ENCODE assay signal across 12 mouse cellular contexts in genomic region chr7:113920056-113920455, GRCm38 (mm10).
DNase-seq lines count a peak whose midpoint lies in the region; ATAC-seq and TF ChIP-seq lines count a peak whose summit lies in the region.
"Had no signal": no experiment of that assay in that cellular context is flagged by ENCODE, and none has a peak within 500 bp of the region (broad histone marks: within the 10 kb centered on the region; RNA-seq: fewer than 3 reads in every experiment).

No protein-coding gene starts in this region.

- H3K27me3 ChIP-seq in hindbrain, embryonic 16.5 days (replicated peaks; ENCODE audit: control insufficient read depth, insufficient read depth, low read length): no peaks in the 10 kb centered on the region
- no peaks in the 10 kb centered on the region for H3K27me3 ChIP-seq in hindbrain, embryonic 12.5 days
- H3K27me3 ChIP-seq in hindbrain, embryonic 11.5 days (ENCODE audit: control insufficient read depth, insufficient read depth, low read length): no peaks in the 10 kb centered on the region

- TF ChIP-seq POLR2A in brain, embryonic 14.5 days (IDR thresholded peaks at IDR 0.05; ENCODE audit: borderline replicate concordance, extremely low read depth, insufficient read depth, insufficient read length, poor library complexity, severe bottlenecking): no peak

- no peak overlapping the region for H3K4me2 ChIP-seq in hindbrain, embryonic 16.5 days (ENCODE audit: low read length)
- no peak overlapping the region for H3K4me2 ChIP-seq in hindbrain, embryonic 12.5 days (replicated peaks)
- H3K4me2 ChIP-seq in hindbrain, embryonic 11.5 days (replicated peaks; ENCODE audit: low read depth, low read length): no peak overlapping the region

- no peaks in the 10 kb centered on the region; the same call in 1 of the 2 replicates for H3K4me1 ChIP-seq in hindbrain, embryonic 16.5 days (ENCODE audit: control insufficient read depth, insufficient read depth, low read depth, low read length)
- H3K4me1 ChIP-seq in hindbrain, embryonic 12.5 days: no peaks in the 10 kb centered on the region
- no peaks in the 10 kb centered on the region for H3K4me1 ChIP-seq in hindbrain, embryonic 11.5 days (replicated peaks; ENCODE audit: control insufficient read depth, insufficient read depth, low read length)

- H3K9me3 ChIP-seq in hindbrain, embryonic 16.5 days (ENCODE audit: control insufficient read depth, low read length): peaks cover 2% of the 10 kb centered on the region
- no peaks in the 10 kb centered on the region for H3K9me3 ChIP-seq in hindbrain, embryonic 12.5 days (replicated peaks)
- no peaks in the 10 kb centered on the region for H3K9me3 ChIP-seq in hindbrain, embryonic 11.5 days (ENCODE audit: control insufficient read depth, low read length)

- 70% methylated on average over 2 of the region's 2 CpGs for WGBS in hindbrain, embryonic 16.5 days
- WGBS in hindbrain, embryonic 12.5 days: 84% methylated on average over 2 of the region's 2 CpGs
- WGBS in hindbrain, embryonic 11.5 days: 79% methylated on average over 2 of the region's 2 CpGs

- DNase-seq in cerebellum, adult 11-12 months: peak; percentile 34
- DNase-seq in brain, embryonic 14.5 days (ENCODE audit: low read depth): peak; percentile 27
- peak; percentile 44 for DNase-seq in layer of hippocampus, adult 9-11 months
- DNase-seq in kidney, adult 8-10 months: no peak
- DNase-seq in hindbrain, embryonic 11.5 days (ENCODE audit: low spot score): no peak
- DNase-seq: adrenal gland, postnatal 36 days; heart, adult 2 months; lung, postnatal 14 days; thymus, postnatal 25 days had no signal

- H3K36me3 ChIP-seq in hindbrain, embryonic 16.5 days (ENCODE audit: control insufficient read depth, insufficient read depth, low read length): no peaks in the 10 kb centered on the region
- no peaks in the 10 kb centered on the region for H3K36me3 ChIP-seq in hindbrain, embryonic 12.5 days
- no peaks in the 10 kb centered on the region for H3K36me3 ChIP-seq in hindbrain, embryonic 11.5 days (ENCODE audit: control insufficient read depth, insufficient read depth, low read length)

- no peak overlapping the region for H3K27ac ChIP-seq in hindbrain, embryonic 16.5 days (ENCODE audit: low read depth, low read length)
- H3K27ac ChIP-seq in hindbrain, embryonic 12.5 days: no peak overlapping the region
- H3K27ac ChIP-seq in hindbrain, embryonic 11.5 days (ENCODE audit: low read depth, low read length): no peak overlapping the region
- H3K27ac ChIP-seq: heart, adult 2 months had no signal

- no peak for ATAC-seq in cerebellum, adult (ENCODE audit: insufficient number of reproducible peaks, low FRiP score, low TSS enrichment)
- peak; percentile 30; the same call in 1 of the 2 replicates for ATAC-seq in hindbrain, embryonic 16.5 days
- no peak for ATAC-seq in hindbrain, embryonic 12.5 days (ENCODE audit: low FRiP score)
- no peak for ATAC-seq in hindbrain, embryonic 11.5 days (ENCODE audit: low FRiP score)

- no peak for TF ChIP-seq CTCF in brain, embryonic 14.5 days (IDR thresholded peaks at IDR 0.05; ENCODE audit: borderline replicate concordance, extremely low read depth, insufficient read depth, insufficient read length)

- no peak overlapping the region for H3K4me3 ChIP-seq in hindbrain, embryonic 16.5 days (ENCODE audit: low read length)
- no peak overlapping the region for H3K4me3 ChIP-seq in hindbrain, embryonic 12.5 days
- H3K4me3 ChIP-seq in hindbrain, embryonic 11.5 days (ENCODE audit: low read depth, low read length): no peak overlapping the region
- H3K4me3 ChIP-seq: heart, adult 2 months had no signal

- no peak overlapping the region for H3K9ac ChIP-seq in hindbrain, embryonic 16.5 days (ENCODE audit: low read depth, low read length)
- no peak overlapping the region for H3K9ac ChIP-seq in hindbrain, embryonic 12.5 days
- H3K9ac ChIP-seq in hindbrain, embryonic 11.5 days (ENCODE audit: low read depth, low read length): no peak overlapping the region

Comparison
In these comparisons a context has a peak if more than half of its experiments do, and no peak if none do; other contexts are left out.
1. DNase-seq: peak in cerebellum, adult 11-12 months (single experiment), brain, embryonic 14.5 days (single experiment) and layer of hippocampus, adult 9-11 months (single experiment); none in kidney, adult 8-10 months (0 of 2) and hindbrain, embryonic 11.5 days (single experiment).